Mouse (Mus musculus) megakaryocyte, embryonic 14.5 days (primary cell): ENCODE measurements around the gene Ncor2.

ENCODE experiments used
- FLI1 ChIP-seq: IDR thresholded peaks from 2 replicates; pipeline ENCODE4 v1.6.1; 2012; ENCODE audit warnings: low read length, inconsistent platforms, mixed read lengths
- GATA1 ChIP-seq: IDR thresholded peaks from 3 replicates; pipeline ENCODE4 v1.6.1; 2012; ENCODE audit warnings: mixed read lengths, low read length, inconsistent platforms, borderline replicate concordance

- no peak for TF ChIP-seq FLI1
- no peak for TF ChIP-seq GATA1
These were observed 66.0 kb downstream of the Ncor2 start for GRCm38 (mm10) chr5:125113029-125113428.
